Mouse (Mus musculus): ENCODE data around the gene Ccdc163.

The Ccdc163 gene

DNA sequence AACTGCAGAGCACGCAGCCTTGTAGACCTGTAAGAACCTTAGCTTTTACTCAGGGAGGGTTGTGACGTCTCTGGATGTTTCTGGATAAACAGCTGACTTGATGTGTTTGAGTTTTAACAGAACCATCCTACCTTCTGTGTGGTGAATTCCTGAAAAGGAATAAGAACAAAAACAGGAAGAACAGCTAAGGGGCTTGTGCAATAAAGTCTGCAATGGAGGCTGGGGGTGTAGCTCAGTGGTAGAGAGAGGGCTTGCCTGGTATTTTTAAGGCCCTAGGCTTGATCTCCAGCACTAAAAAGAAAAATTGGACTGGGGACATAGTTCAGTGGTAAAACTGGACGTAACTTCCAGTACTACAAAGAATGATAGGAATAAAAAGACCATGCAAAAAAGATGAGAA lies 68.8 kb downstream of the Ccdc163 start:
- DNase-seq (ENCODE audit: low spot score in 2 of 2): no peak

DNA sequence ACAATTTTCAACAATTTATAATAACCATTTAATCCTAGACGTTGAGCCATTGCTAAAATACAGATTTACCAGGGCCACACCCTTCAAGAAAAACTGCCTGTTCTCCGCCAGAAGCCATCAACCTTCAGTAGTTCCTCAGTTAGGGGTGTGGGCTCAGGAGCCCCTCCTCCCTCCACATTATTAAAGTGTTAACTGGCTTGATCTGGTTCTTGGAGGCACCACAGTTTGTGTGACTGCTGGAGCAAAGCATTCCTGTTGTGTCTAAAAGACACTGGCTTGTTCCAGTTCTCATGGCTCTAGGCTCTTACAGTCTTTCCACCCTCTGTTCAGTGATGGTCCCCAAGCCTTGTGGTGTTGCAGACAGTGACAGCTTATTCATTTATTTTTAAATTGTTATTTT lies 72.2 kb downstream of the Ccdc163 start:
- no peak for DNase-seq (ENCODE audit: low spot score in 2 of 2)

DNA sequence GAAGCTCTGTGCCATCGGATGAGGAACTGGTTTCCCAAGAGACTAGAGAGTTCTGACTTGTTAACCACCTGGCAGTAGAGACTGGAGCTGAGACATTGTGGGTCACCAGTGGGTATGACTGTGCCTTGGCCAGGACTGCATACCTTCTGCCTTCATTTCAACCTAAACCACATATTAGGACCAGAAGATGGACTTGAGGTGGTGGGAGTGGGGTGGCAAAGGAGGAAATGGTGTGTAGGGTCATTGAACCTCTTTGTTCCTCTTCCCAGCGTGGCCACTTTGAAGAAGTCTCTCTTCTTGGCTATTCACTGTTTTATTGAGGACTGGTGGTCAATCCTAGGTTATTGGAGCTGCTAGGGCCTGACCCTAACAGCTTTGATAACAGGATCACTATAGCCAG lies 73.1 kb downstream of the Ccdc163 start:
- DNase-seq (ENCODE audit: low spot score in 2 of 2): no peak

DNA sequence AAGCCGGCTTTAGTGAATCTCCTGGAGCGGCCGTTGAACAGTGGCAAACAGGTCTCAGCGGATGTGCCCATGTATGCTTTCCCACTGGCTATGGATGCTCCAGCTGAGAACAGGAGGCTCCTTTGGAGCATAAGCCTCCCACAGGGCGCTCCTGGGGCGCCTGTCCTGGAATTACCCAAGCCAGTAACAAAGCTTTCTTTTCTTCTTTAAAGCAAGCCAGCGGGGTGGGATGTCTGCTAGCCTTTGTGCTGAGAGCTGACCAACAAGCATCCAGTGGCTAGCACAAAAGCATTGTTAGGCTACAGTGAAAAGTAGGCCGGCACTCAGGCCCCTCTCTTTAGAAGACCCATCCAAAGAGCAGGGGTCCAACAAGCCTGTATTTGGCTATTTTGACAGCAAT lies 73.9 kb downstream of the Ccdc163 start:
- DNase-seq (ENCODE audit: low spot score in 2 of 2): no peak

DNA sequence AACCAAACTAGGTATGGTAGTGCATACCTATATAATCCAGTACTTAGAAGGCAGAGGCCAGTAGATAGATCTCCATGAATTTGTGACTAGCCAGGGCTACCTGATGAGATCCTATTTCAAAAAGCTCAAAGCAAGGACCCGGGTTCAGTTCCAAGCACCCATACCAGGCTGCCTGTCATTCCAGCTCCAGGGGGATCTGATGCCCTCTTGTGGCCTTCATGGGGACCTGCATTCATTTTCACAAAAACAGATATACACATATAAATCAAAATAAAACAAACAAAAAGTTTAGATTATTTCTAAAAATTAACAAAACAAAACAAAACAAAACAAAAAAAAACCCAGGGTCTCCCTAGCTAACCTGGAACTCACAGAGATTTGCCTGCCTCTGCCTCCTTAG lies 78.3 kb downstream of the Ccdc163 start:
- no peak for DNase-seq (ENCODE audit: low spot score in 2 of 2)

DNA sequence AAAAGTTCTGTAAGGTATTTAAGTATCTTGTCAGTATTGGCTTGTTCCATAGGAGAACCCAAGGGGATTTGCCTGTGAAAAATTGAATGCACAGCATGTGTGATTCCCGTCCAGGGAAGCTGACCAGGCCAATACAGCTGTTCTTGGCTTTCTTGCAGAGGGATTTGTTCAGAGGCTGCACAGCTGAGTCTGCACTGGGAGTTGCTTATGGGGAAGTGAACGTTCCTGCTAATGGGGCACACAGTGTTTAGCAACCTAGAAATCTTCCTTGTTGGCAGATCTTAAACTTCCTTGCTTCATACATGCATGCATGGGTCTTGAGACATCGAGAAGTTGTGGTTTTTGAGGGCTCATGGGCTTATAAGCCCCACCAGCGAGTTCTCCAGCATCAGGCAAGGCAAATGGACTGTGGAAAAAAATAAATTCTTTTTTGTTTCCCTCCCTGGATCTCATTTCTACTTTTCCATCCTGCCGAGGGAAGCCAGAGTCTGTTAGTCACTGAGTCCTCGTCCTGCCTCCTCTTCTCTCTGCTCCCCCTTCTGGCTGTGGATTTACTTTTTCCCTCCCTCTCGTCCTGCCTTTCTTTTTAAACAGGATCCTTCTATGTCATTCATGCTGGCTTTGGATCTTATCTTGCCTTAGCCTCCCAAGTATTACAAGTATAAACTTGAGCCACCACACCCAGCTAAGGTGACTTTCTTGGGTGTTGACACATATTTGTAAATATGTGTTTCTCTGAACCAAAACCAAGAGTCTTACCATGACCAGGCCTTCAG lies 79.9 kb downstream of the Ccdc163 start:
- DNase-seq (ENCODE audit: low spot score in 2 of 2): no peak

DNA sequence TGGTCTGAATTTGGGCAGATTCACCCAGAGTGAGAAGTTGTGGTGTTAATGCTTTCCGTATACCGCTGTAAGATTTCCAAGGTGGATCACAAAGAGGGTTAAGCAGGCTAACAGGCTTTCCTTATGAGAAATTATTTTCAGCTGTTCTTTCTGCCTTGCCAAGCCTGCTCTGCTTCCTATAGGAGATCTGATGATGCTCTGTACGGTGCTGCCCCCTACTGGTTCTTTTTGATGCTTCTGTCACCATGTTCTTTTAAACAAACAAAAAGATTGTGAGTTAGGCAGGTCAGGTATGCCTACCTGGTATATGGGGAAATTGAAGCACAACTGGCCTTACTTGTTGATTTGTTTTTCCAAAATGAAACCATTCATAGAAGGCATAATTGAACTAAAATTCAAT lies 80.6 kb downstream of the Ccdc163 start:
- peak; percentile 75 to 80 for DNase-seq (ENCODE audit: low spot score in 2 of 2)

DNA sequence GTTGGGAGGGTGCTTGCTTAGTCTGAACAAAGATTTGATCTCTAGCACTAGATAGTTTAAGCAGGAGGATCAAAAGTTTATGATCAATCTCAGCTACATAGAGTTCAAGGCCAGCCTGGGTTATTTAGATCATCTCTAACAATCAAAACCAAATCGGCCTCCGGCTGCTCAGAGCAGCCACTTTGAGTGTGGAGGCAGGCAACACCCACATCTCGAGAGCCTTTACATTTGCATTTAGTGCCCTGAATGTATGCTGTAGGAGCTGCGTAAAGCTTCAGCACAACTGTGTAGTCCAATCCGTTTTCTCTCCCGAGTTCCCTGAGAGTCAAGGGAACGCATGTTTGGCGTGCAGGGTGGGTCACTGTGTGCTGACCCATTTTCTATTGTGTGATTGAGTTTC lies 84.1 kb downstream of the Ccdc163 start:
- no peak for DNase-seq (ENCODE audit: low spot score in 2 of 2)

DNA sequence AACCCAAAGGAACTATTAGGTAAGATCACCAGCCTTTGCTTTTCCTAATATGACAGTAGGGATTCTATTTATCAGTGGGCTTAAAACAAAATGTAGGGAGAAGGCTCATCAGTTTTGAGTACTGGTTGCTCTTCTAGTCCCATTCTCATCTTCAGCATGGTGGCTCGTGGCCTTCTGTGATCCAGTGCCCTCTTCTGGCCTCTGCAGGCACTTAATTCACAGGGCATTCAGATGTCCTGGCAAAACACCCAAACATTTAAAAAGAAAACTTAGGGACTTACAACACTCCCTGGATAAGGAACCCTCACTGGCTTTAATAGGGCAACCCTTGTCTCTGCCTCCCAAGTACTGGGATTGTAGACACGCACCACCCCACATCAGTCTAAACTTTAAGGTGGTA lies 86.0 kb downstream of the Ccdc163 start:
- DNase-seq (ENCODE audit: low spot score in 2 of 2): no peak

DNA sequence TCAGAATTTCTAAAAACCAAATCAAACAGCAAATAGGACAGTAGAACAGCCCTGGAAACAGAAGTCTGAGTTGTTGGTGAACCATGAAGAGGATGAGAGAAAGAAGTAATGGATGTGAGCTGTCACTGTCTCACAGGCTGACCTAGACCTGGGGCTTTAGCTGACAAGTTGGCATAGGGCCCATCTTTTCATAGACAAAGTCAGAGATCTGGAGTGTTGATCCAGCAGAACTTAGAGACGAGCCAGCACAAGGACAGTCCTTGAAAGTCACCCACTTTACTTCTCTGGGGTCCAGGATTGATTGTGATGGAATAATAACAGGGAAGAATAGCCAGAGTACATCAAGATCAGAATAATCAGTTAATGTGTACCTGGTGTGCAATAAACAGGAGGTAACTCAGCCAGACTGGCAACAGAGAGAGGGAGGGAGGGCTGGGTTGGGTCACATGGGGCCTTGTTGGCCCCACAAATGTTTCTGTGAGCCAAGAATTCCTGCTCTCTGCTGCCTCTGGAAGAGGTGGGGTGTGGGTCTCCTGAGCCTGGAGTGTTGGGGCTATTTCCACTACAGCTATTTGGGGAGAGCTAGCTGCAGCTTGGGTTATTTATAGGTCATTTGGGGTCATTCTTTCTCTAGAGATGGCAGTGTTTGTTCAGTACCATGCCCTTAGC lies 88.3 kb downstream of the Ccdc163 start:
- DNase-seq (ENCODE audit: low spot score in 2 of 2): no peak

DNA sequence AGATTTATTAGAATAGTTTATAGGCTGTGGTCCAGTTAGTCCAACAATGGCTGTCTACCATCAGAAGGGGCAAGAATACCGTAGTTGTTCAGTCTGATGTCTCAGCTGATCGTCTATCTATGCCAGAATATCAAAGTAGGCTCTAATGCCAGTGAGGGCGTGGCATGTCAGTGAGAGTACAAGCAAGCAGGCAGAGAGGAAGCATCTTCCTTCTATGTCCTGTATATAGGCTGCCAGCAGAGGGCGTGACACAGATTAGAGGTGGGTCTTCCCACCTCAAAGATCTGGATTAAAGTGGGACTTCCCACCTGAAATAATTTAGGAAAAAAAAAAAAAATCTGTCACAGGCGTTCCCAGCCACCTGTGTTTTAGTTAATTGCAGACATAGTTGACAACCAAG lies 91.6 kb downstream of the Ccdc163 start:
- DNase-seq (ENCODE audit: low spot score in 2 of 2): no peak
